Mouse (Mus musculus): ENCODE data around the gene 6820408C15Rik.
"Not testable (repeated sequence)": the region's sequence is repeated elsewhere in the genome, so short reads cannot be mapped to it uniquely, and the experiment has no call there.

Gene 6820408C15Rik

GRCm38 (mm10) chr2:152411471-152411870 lies 3.9 kb upstream of the 6820408C15Rik start:
- DNase-seq (ENCODE audit: low spot score in 2 of 2), result no peak

GRCm38 (mm10) chr2:152412526-152413157 lies 2.7 kb upstream of the 6820408C15Rik start:
- no peak for DNase-seq (ENCODE audit: low spot score in 2 of 2)

- DNase-seq (ENCODE audit: low spot score in 2 of 2), result no peak
Observed at GRCm38 (mm10) chr2:152413158-152413764, 2.1 kb upstream of the 6820408C15Rik start.

- DNase-seq (ENCODE audit: low spot score in 2 of 2), result peak in 1 of 2 experiments; percentile 31
Observed at GRCm38 (mm10) chr2:152413765-152414584, 1.4 kb upstream of the 6820408C15Rik start.

- peak; percentile 72 to 88 for DNase-seq (ENCODE audit: low spot score in 2 of 2)
Observed at GRCm38 (mm10) chr2:152414591-152415165, 709 bp upstream of the 6820408C15Rik start, which contains the start of gene Zcchc3. TSS of gene Zcchc3 (minus strand) at chr2:152415027.

- no peak for DNase-seq (ENCODE audit: low spot score in 2 of 2)
Observed at GRCm38 (mm10) chr2:152415786-152416185, 399 bp downstream of the 6820408C15Rik start.

- no peak for DNase-seq (ENCODE audit: low spot score in 2 of 2)
Observed at GRCm38 (mm10) chr2:152427493-152427892, 12.1 kb downstream of the 6820408C15Rik start.

GRCm38 (mm10) chr2:152428481-152428880 lies 13.1 kb downstream of the 6820408C15Rik start:
- DNase-seq (ENCODE audit: low spot score in 2 of 2), result not testable (repeated sequence)

- no peak for DNase-seq (ENCODE audit: low spot score in 2 of 2)
Observed at GRCm38 (mm10) chr2:152436405-152436901, 21.1 kb downstream of the 6820408C15Rik start.

GRCm38 (mm10) chr2:152436983-152437860 lies 21.8 kb downstream of the 6820408C15Rik start:
- DNase-seq (ENCODE audit: low spot score in 2 of 2), result peak; percentile 82 to 90

GRCm38 (mm10) chr2:152438963-152439362 lies 23.6 kb downstream of the 6820408C15Rik start:
- no peak for DNase-seq (ENCODE audit: low spot score in 2 of 2)

GRCm38 (mm10) chr2:152439833-152440232 lies 24.4 kb downstream of the 6820408C15Rik start:
- DNase-seq (ENCODE audit: low spot score in 2 of 2), result no peak

GRCm38 (mm10) chr2:152442322-152442721 lies 26.9 kb downstream of the 6820408C15Rik start:
- no peak for DNase-seq (ENCODE audit: low spot score in 2 of 2)

- peak in 1 of 2 experiments; percentile 65 for DNase-seq (ENCODE audit: low spot score in 2 of 2)
Observed at GRCm38 (mm10) chr2:152443281-152443680, 27.9 kb downstream of the 6820408C15Rik start.

GRCm38 (mm10) chr2:152446642-152447041 lies 31.3 kb downstream of the 6820408C15Rik start:
- no peak for DNase-seq (ENCODE audit: low spot score in 2 of 2)

- no peak for DNase-seq (ENCODE audit: low spot score in 2 of 2)
Observed at GRCm38 (mm10) chr2:152447461-152447860, 32.1 kb downstream of the 6820408C15Rik start.

GRCm38 (mm10) chr2:152450241-152450640 lies 34.9 kb downstream of the 6820408C15Rik start:
- DNase-seq (ENCODE audit: low spot score in 2 of 2), result peak; percentile 63 to 80

- no peak for DNase-seq (ENCODE audit: low spot score in 2 of 2)
Observed at GRCm38 (mm10) chr2:152452101-152452781, 36.9 kb downstream of the 6820408C15Rik start.

- DNase-seq (ENCODE audit: low spot score in 2 of 2), result no peak
Observed at GRCm38 (mm10) chr2:152459241-152459640, 43.9 kb downstream of the 6820408C15Rik start.

- no peak for DNase-seq (ENCODE audit: low spot score in 2 of 2)
Observed at GRCm38 (mm10) chr2:152464570-152465150, 49.3 kb downstream of the 6820408C15Rik start, which contains the start of gene Defb23. TSS of gene Defb23 (minus strand) at chr2:152464620.
